Mouse (Mus musculus) spleen, adult 2 months (tissue): ENCODE measurements at regions not wholly inside any gene's neighbourhood (a gene's known extent, or its start where the extent isn't known, plus 50 kb on each side); places are given as distances from the start of the nearest gene placed in this dataset.

Source experiments
- DNase-seq, 2 experiments: peaks; one replicate each; pipeline versions ENCODE4 v3.0.0 to v3.0.0-alpha.2; 2012 to 2021; ENCODE audit warnings: low spot score in 2 of 2, low read depth in 1 of 2
- H3K27ac ChIP-seq: fragments of 200-500 bp; 2 replicates; pipeline ENCODE4 v1.5.1; 2012; ENCODE audit warnings: low read length, inconsistent platforms; ENCODE audit not compliant: insufficient read depth
- H3K27me3 ChIP-seq: fragments of 200-500 bp; 2 replicates; pipeline ENCODE4 v1.6.1; 2012; ENCODE audit warnings: mild to moderate bottlenecking, moderate library complexity, low read length, inconsistent platforms; ENCODE audit not compliant: control insufficient read depth, insufficient read depth
- H3K36me3 ChIP-seq: fragments of 200-500 bp; 2 replicates; pipeline ENCODE4 v1.6.1; 2012; ENCODE audit warnings: mild to moderate bottlenecking, low read length, inconsistent platforms; ENCODE audit not compliant: control insufficient read depth, insufficient read depth
- H3K4me1 ChIP-seq: fragments of 200-500 bp; 2 replicates; pipeline ENCODE4 v1.6.1; 2011; ENCODE audit warnings: inconsistent platforms; ENCODE audit not compliant: control insufficient read depth, insufficient read depth, insufficient read length
- H3K4me3 ChIP-seq: fragments of 200-500 bp; 2 replicates; pipeline ENCODE4 v1.5.1; 2011; ENCODE audit warnings: mild to moderate bottlenecking, inconsistent platforms; ENCODE audit not compliant: insufficient read depth, insufficient read length; ENCODE audit errors: extremely low read depth
- CTCF ChIP-seq: fragments of 200-500 bp; IDR thresholded peaks from 2 replicates; pipeline ENCODE4 v1.5.1; 2011; ENCODE audit warnings: mild to moderate bottlenecking, inconsistent platforms; ENCODE audit not compliant: insufficient read depth, insufficient read length, insufficient replicate concordance; ENCODE audit errors: extremely low read depth
- POLR2A ChIP-seq: fragments of 200-500 bp; IDR thresholded peaks from 2 replicates; pipeline ENCODE4 v1.6.1; 2011; ENCODE audit warnings: low read depth, low read length, inconsistent platforms
- WGBS: fragments of 180-500 bp; shearing (Covaris S2); methylation state at CpG from one replicate; pipeline ENCODE4 v1.1.7; 2018; 5-methylcytosine and 5-hydroxymethylcytosine counted together

- Histone ChIP-seq H3K27ac (no peak overlapping the region), H3K36me3 (no peaks in the 10 kb centered on the region), H3K27me3 (no peaks in the 10 kb centered on the region), H3K4me1 (no peaks in the 10 kb centered on the region; the same call in 1 of the 2 replicates), H3K4me3 (no peak overlapping the region)
- TF ChIP-seq CTCF (no peak), POLR2A (no peak)
- 49% methylated on average over 3 of the region's 3 CpGs for WGBS
- no peak for DNase-seq
Measured at GRCm38 (mm10) chr8:26832546-26832945, 144.6 kb upstream of the Zfp703 start.

DNA sequence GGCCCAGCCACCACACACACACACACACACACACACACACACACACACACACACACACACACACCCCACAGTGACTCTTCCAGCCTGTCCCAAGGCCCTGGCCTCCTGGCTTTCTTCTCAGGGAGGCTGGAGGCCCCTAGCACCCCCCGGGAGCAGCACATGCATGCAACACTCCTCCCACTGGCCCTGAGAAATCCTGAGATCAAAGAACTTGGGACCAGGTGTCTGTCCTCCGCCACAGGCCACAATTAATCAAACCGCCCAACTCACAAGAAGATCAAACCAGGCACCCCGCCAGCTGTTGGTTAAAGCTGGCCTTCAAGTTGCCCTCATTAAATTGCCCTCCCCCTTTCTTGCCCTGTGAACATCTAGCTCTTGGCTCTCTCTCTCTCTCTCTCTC is 143.8 kb upstream of the Zfp703 start:
- 16% methylated on average over 4 of the region's 4 CpGs for whole genome bisulfite sequencing
- Histone ChIP-seq H3K36me3 (no peaks in the 10 kb centered on the region), H3K4me3 (no peak overlapping the region), H3K27me3 (no peaks in the 10 kb centered on the region), H3K27ac (no peak overlapping the region), H3K4me1 (no peaks in the 10 kb centered on the region; the same call in 1 of the 2 replicates)
- DNase-seq = no peak
- TF ChIP-seq CTCF = no peak
- no peak for TF ChIP-seq POLR2A

GRCm38 (mm10) chr8:26833784-26834183 is 143.3 kb upstream of the Zfp703 start:
- H3K36me3 ChIP-seq = no peaks in the 10 kb centered on the region
- H3K4me1 ChIP-seq = no peaks in the 10 kb centered on the region; the same call in 1 of the 2 replicates
- no peak overlapping the region for H3K4me3 ChIP-seq
- no peak overlapping the region for H3K27ac ChIP-seq
- DNase-seq = no peak
- WGBS = 78% methylated on average over 5 of the region's 5 CpGs
- H3K27me3 ChIP-seq = no peaks in the 10 kb centered on the region
- TF ChIP-seq CTCF (no peak), POLR2A (no peak)

DNA sequence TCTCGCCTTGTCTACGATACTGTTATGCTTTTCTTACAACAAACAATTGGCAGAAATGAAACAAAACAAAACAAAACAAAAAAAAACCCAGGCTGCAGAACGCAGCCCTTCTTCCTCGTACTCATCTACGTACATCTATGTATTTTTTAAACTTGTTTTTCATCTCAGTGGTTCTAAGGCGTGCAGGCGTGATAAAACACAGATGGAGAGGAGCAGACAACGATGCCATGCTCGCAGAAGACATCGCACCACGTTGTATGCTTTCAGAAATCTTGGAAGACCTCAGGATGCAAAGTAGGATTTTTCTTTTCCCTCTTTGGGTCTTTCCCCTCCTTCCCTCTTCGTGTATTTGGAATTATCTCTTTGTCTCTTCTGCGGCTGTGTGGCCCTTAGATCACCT is 142.5 kb upstream of the Zfp703 start:
- TF ChIP-seq CTCF = no peak
- no peak for TF ChIP-seq POLR2A
- DNase-seq = no peak
- Histone ChIP-seq H3K4me3 (no peak overlapping the region), H3K27ac (no peak overlapping the region), H3K36me3 (no peaks in the 10 kb centered on the region), H3K4me1 (no peaks in the 10 kb centered on the region; the same call in 1 of the 2 replicates), H3K27me3 (no peaks in the 10 kb centered on the region)
- WGBS = 86% methylated on average over 13 of the region's 13 CpGs

DNA sequence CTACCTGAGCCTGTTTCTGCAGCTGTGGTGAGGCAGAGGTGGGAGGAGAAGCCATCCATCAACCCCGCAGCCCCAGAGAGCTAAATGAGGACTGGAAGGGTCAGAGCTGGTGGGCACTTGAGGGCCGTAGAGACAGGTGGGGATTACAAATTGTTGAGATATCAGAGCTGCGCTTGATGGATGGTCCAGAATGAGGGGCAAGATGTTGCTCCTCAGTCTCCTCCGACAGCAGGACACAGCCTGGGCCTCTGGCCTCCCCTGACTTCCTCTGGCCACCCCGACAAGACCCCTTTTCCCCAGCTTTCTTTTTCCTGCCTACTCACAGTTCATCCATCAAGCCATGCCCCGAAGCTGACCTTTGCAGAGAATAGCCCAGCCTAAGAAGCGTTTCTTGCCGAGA is 142.0 kb upstream of the Zfp703 start:
- WGBS = 72% methylated on average over 8 of the region's 8 CpGs
- DNase-seq = no peak
- Histone ChIP-seq H3K27ac (no peak overlapping the region), H3K4me3 (no peak overlapping the region), H3K27me3 (no peaks in the 10 kb centered on the region), H3K36me3 (no peaks in the 10 kb centered on the region), H3K4me1 (no peaks in the 10 kb centered on the region; the same call in 1 of the 2 replicates)
- TF ChIP-seq CTCF (no peak), POLR2A (no peak)

DNA sequence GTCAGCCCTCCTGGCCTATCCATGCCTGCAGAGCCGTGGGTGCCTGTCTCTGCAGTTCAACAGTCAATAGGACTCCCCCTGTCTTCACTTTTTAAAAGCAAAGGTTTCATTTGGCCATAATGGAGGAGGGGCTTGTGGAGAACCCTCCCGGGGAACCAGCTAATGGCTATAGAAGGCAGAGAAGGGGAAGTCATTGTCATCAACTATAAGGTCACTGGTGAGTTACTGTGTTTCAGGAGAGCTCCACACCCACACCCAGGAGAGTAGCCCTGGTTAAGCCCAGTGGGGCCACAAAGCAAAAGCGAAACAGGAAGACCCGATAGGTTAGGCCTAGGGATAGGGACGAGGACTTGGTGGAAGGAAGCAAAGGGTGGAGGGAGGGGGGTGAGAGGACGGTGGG is 141.5 kb upstream of the Zfp703 start:
- no peaks in the 10 kb centered on the region for H3K36me3 ChIP-seq
- H3K4me3 ChIP-seq = no peak overlapping the region
- TF ChIP-seq CTCF (no peak), POLR2A (no peak)
- WGBS = 8% methylated on average over 6 of the region's 6 CpGs
- DNase-seq = peak in 1 of 2 experiments; percentile 22
- H3K27ac ChIP-seq = no peak overlapping the region
- no peaks in the 10 kb centered on the region for H3K27me3 ChIP-seq
- H3K4me1 ChIP-seq = no peaks in the 10 kb centered on the region; the same call in 1 of the 2 replicates

- DNase-seq = no peak
- Histone ChIP-seq H3K27ac (no peak overlapping the region), H3K4me1 (no peaks in the 10 kb centered on the region; the same call in 1 of the 2 replicates), H3K36me3 (no peaks in the 10 kb centered on the region), H3K27me3 (no peaks in the 10 kb centered on the region), H3K4me3 (no peak overlapping the region)
- TF ChIP-seq POLR2A = no peak
- TF ChIP-seq CTCF = no peak
- 92% methylated on average over 7 of the region's 7 CpGs for WGBS
Measured at GRCm38 (mm10) chr8:26836552-26836951, 140.6 kb upstream of the Zfp703 start.

GRCm38 (mm10) chr8:26840286-26840685 is 136.8 kb upstream of the Zfp703 start:
- Histone ChIP-seq H3K4me3 (no peak overlapping the region), H3K27me3 (no peaks in the 10 kb centered on the region), H3K4me1 (no peaks in the 10 kb centered on the region; the same call in none of the 2 replicates), H3K27ac (no peak overlapping the region), H3K36me3 (no peaks in the 10 kb centered on the region)
- no peak for DNase-seq
- TF ChIP-seq POLR2A (no peak), CTCF (no peak)
- WGBS = 94% methylated on average over 2 of the region's 2 CpGs
